Mouse (Mus musculus): ENCODE data around the gene Gdpgp1. TPM values are rescaled to one million over a fixed set of nuclear protein-coding genes. Genes with fewer than 3 reads are reported as not detected.

Gdpgp1 gene
- total and polyA plus RNA-seq, 2 experiments from 2014 or later = 2.8 to 5.9 TPM

DNA sequence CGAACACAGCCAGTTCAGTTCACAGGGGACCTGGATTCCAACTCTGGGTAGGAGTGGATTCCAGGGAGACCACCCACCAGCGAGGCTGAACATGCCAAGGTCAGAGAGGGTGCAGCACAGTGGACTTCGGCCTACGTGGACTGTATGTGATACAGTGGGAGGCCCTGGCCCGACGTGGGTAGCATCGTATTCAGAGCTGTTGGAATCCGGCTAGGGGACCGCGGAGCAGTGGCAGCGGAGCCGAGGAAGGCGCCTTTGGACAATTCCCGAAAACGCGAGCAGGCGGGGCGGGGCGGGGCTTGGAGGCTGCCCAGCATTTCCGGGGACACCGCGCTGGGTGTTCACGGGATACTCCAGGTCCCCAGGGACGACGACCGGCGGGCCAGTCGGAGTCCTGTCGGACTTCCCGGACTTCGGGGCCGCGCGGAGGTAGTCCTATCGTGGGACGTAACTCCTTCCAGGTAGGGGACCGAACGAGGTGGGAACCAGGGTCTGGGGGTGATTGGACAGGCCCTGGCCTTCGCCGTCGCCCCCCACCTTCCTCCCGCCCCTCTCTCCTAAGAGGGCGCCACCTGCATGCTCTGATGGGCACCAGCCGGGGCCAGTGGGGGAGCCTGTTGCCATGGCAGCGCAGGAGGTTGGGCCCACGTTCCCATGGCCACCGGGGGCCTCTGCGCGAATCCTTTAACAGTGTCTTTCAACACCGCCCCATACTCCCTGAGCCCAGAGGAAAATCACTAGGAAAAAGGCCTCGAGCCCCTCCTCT lies 46.0 kb upstream of the Gdpgp1 start, which contains the start of gene Sema4b:
TSS of gene Sema4b (plus strand) at position 311 of the 766 bp plus-strand sequence.
- 1% methylated on average over 49 of the region's 51 CpGs for WGBS
- H3K4me1 ChIP-seq (ENCODE audit: insufficient read depth, low read length) = peaks cover 8% of the 10 kb centered on the region; the same call in 1 of the 2 replicates
- H3K27me3 ChIP-seq (ENCODE audit: insufficient read depth, low read length) = no peaks in the 10 kb centered on the region
- H3K4me2 ChIP-seq (ENCODE audit: low read depth, low read length, poor library complexity, severe bottlenecking) = peak within 1 kb of the TSS; percentile 53
- peak within 1 kb of the TSS; percentile 60 for H3K27ac ChIP-seq (ENCODE audit: low read depth, low read length)
- H3K36me3 ChIP-seq (ENCODE audit: insufficient read depth, low read length) = no peaks in the 10 kb centered on the region
- H3K4me3 ChIP-seq (ENCODE audit: low read depth, low read length) = peak within 1 kb of the TSS; percentile 43
- peak within 1 kb of the TSS; percentile 54 for H3K9ac ChIP-seq (replicated peaks; ENCODE audit: low read length, poor library complexity, severe bottlenecking)
- H3K9me3 ChIP-seq (ENCODE audit: low read length) = no peaks in the 10 kb centered on the region
- ATAC-seq (ENCODE audit: low FRiP score) (peak; percentile 95), DNase-seq (ENCODE audit: low spot score) (peak; percentile 94)
- TF ChIP-seq CTCF (IDR thresholded peaks at IDR 0.05) = peak; percentile 60

DNA sequence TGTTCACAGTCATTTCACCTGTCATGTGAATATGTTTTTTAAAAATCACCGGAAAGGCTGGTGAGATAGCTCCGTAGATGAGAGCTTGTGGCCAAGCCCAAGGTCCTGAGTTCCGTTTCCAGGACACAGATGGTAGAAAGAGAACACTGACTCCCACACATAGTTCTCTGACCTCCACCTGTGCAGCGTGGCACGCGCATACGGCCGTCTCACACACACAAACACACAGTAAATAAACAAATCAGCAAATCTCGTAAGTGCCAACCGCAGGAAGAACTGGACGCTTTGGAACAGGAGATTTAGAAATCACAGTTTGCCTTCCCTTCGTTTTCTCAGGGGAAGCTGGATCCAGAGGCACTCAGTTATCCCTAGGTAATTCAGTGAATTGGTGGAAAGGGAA lies 45.2 kb upstream of the Gdpgp1 start:
- H3K4me3 ChIP-seq (ENCODE audit: low read depth, low read length) = peak overlapping the region; percentile 43
- 21% methylated on average over 12 of the region's 12 CpGs for WGBS
- no peak for DNase-seq (ENCODE audit: low spot score)

DNA sequence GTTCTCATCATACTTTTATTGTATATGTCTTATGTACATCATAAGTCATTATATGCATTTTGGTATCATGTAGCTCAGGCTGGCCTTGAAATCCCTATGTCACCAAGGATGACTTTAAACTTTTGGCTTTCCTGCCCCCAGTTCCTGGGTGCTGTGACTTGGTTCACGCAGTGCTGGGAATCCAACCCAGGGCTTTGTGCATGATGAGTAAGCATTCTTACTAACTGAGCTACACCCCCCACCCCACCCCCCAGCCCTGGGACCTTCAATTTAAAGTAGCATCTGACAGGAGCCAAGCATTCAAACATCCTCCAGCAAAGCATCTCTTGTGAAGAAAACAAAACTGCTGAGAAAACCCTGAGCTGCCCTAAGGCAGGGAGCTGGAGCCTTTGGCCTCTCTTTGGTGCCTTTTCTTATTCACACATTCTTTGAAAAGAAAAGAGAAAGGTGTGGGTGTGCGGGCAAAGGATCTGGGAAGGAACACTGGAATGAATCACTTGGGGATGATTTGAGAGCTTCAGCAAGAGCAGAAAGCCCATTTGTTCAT lies 44.0 kb upstream of the Gdpgp1 start:
- no peak for TF ChIP-seq CTCF (IDR thresholded peaks at IDR 0.05)
- H3K4me3 ChIP-seq (ENCODE audit: low read depth, low read length) = no peak overlapping the region
- H3K27me3 ChIP-seq (ENCODE audit: insufficient read depth, low read length) = no peaks in the 10 kb centered on the region
- H3K9me3 ChIP-seq (ENCODE audit: low read length) = no peaks in the 10 kb centered on the region
- WGBS = 65% methylated on average over 2 of the region's 2 CpGs
- 0 out of 2 replicates have a peak overlapping the region, but pooled peaks have one; percentile 32 for H3K27ac ChIP-seq (ENCODE audit: low read depth, low read length)
- ATAC-seq (ENCODE audit: low FRiP score) = no peak
- H3K9ac ChIP-seq (replicated peaks; ENCODE audit: low read length, poor library complexity, severe bottlenecking) = 0 out of 2 replicates have a peak overlapping the region, but pooled peaks have one; percentile 13
- H3K36me3 ChIP-seq (ENCODE audit: insufficient read depth, low read length) = no peaks in the 10 kb centered on the region
- DNase-seq (ENCODE audit: low spot score) = no peak
- H3K4me1 ChIP-seq (ENCODE audit: insufficient read depth, low read length) = peaks cover 8% of the 10 kb centered on the region; the same call in 1 of the 2 replicates
- peak overlapping the region; percentile 9; the same call in 1 of the 2 replicates for H3K4me2 ChIP-seq (ENCODE audit: low read depth, low read length, poor library complexity, severe bottlenecking)

More for the DNA sequence above, 45.2 kb upstream of the Gdpgp1 start:
- H3K36me3 ChIP-seq (ENCODE audit: insufficient read depth, low read length) = no peaks in the 10 kb centered on the region
- peaks cover 8% of the 10 kb centered on the region; the same call in 1 of the 2 replicates for H3K4me1 ChIP-seq (ENCODE audit: insufficient read depth, low read length)
- TF ChIP-seq CTCF (IDR thresholded peaks at IDR 0.05) = no peak
- H3K27me3 ChIP-seq (ENCODE audit: insufficient read depth, low read length) = no peaks in the 10 kb centered on the region
- peak overlapping the region; percentile 54 for H3K9ac ChIP-seq (replicated peaks; ENCODE audit: low read length, poor library complexity, severe bottlenecking)
- no peak for ATAC-seq (ENCODE audit: low FRiP score)
- peak overlapping the region; percentile 60 for H3K27ac ChIP-seq (ENCODE audit: low read depth, low read length)
- H3K9me3 ChIP-seq (ENCODE audit: low read length) = no peaks in the 10 kb centered on the region
- peak overlapping the region; percentile 53 for H3K4me2 ChIP-seq (ENCODE audit: low read depth, low read length, poor library complexity, severe bottlenecking)

DNA sequence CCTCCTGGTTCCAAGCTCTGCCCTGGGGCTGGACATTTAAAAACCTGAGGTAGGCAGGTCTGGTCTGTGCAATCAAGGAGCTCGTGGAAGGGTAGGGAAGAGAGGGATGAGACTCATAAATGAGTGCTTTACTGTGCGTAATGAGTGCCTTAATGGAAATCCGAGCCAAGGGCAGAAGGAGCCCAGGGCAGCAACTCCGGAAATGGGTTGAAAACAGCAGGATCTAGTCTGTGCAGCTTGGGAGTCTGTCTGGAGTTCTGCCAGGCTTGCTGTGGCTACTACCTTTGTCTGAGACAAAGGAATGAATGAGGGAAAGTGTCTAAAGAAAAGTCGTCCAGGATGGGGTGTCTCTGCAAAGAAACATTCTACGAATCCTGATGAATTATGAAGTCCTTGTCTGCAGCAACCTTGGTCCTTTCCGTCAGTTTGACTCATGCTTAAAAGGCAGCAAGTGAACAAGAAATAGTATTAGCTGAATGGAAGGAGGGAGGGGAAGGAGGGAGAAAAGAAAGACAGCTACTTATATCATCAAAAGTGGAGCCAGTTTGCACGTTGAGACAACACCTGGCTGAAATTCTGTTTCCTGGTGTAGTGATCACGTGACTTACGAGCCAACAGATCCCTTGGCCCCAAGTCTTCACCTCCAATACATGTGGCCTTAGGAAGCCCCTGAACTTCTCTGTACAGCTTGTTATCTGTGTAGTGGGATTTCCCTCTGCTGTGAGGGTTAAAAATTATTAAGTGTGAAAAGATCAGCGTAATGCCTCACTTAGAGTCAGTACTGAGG lies 43.3 kb upstream of the Gdpgp1 start:
- no peak for TF ChIP-seq CTCF (IDR thresholded peaks at IDR 0.05)
- Histone ChIP-seq H3K4me2 (ENCODE audit: low read depth, low read length, poor library complexity, severe bottlenecking) (peak overlapping the region; percentile 9; the same call in 1 of the 2 replicates), H3K4me3 (ENCODE audit: low read depth, low read length) (no peak overlapping the region), H3K36me3 (ENCODE audit: insufficient read depth, low read length) (no peaks in the 10 kb centered on the region), H3K27me3 (ENCODE audit: insufficient read depth, low read length) (no peaks in the 10 kb centered on the region), H3K4me1 (ENCODE audit: insufficient read depth, low read length) (peaks cover 9% of the 10 kb centered on the region; the same call in 1 of the 2 replicates), H3K9me3 (ENCODE audit: low read length) (no peaks in the 10 kb centered on the region), H3K27ac (ENCODE audit: low read depth, low read length) (peak overlapping the region; percentile 32; the same call in 1 of the 2 replicates), H3K9ac (replicated peaks; ENCODE audit: low read length, poor library complexity, severe bottlenecking) (0 out of 2 replicates have a peak overlapping the region, but pooled peaks have one; percentile 13)
- 38% methylated on average over 11 of the region's 11 CpGs for WGBS
- DNase-seq (ENCODE audit: low spot score) (peak; percentile 50), ATAC-seq (ENCODE audit: low FRiP score) (no peak)

DNA sequence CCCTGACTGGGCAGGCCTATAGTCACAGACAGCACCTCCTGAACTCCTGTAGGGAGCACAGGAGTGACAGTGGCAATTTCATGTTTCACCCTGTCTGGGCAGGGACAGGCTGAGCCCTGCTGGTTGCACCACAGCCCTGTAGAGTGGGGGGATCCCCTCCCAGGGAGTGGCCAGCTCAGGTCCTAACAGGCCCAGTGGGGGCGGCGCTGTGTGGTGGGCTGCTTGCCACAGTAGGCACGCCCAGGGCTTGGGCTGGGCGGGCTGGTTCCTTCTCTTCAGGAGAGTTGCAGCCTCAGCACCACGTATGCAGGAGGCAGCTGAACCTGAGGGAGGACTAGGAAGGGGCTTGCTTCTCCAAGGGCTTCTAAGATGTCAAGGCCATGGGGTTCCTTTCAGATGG lies 41.2 kb upstream of the Gdpgp1 start:
- Histone ChIP-seq H3K27me3 (ENCODE audit: insufficient read depth, low read length) (no peaks in the 10 kb centered on the region), H3K4me1 (ENCODE audit: insufficient read depth, low read length) (peaks cover 12% of the 10 kb centered on the region; the same call in 1 of the 2 replicates)

More for the DNA sequence above, 41.2 kb upstream of the Gdpgp1 start:
- no peak for ATAC-seq (ENCODE audit: low FRiP score)
- WGBS = 51% methylated on average over 5 of the region's 5 CpGs
- no peak overlapping the region for H3K4me2 ChIP-seq (ENCODE audit: low read depth, low read length, poor library complexity, severe bottlenecking)
- DNase-seq (ENCODE audit: low spot score) = no peak
- H3K9me3 ChIP-seq (ENCODE audit: low read length) = no peaks in the 10 kb centered on the region
- H3K4me3 ChIP-seq (ENCODE audit: low read depth, low read length) = no peak overlapping the region
- TF ChIP-seq CTCF (IDR thresholded peaks at IDR 0.05) = no peak
- H3K9ac ChIP-seq (replicated peaks; ENCODE audit: low read length, poor library complexity, severe bottlenecking) = no peak overlapping the region
- H3K36me3 ChIP-seq (ENCODE audit: insufficient read depth, low read length) = no peaks in the 10 kb centered on the region
- no peak overlapping the region for H3K27ac ChIP-seq (ENCODE audit: low read depth, low read length)

All from midbrain, postnatal 0 days (tissue).